Comparison of ENCODE assay signal across 8 mouse cellular contexts in genomic region chr19:24998561-24998960, GRCm38 (mm10). TPM values are rescaled to one million over a fixed set of nuclear protein-coding genes. Genes with fewer than 3 reads are reported as not detected.
DNase-seq lines count a peak whose midpoint lies in the region; ATAC-seq lines count a peak whose summit lies in the region.

No protein-coding gene starts in this region.

- H3K4me2 ChIP-seq in kidney, embryonic 15.5 days = peak overlapping the region; percentile 89
- H3K4me2 ChIP-seq in intestine, embryonic 16.5 days (ENCODE audit: low read depth, low read length) = peak overlapping the region; percentile 93; the same call in 1 of the 2 replicates
- peak overlapping the region; percentile 100 for H3K4me2 ChIP-seq in midbrain, embryonic 15.5 days

- H3K27me3 ChIP-seq in kidney, embryonic 15.5 days = peaks cover 65% of the 10 kb centered on the region
- peaks cover 12% of the 10 kb centered on the region; the same call in 1 of the 2 replicates for H3K27me3 ChIP-seq in intestine, embryonic 16.5 days (replicated peaks; ENCODE audit: control insufficient read depth, insufficient read depth, low read length)
- peaks cover 60% of the 10 kb centered on the region for H3K27me3 ChIP-seq in midbrain, embryonic 15.5 days (replicated peaks)

- peak overlapping the region; percentile 78 for H3K4me3 ChIP-seq in kidney, embryonic 15.5 days (replicated peaks)
- H3K4me3 ChIP-seq in intestine, embryonic 16.5 days (ENCODE audit: low read length) = no peak overlapping the region; the same call in 1 of the 2 replicates
- H3K4me3 ChIP-seq in midbrain, embryonic 15.5 days = peak overlapping the region; percentile 70; the same call in 1 of the 2 replicates

- peak; percentile 11 for DNase-seq in embryo, embryonic 10.5 days (ENCODE audit: low spot score)
- no peak for DNase-seq in embryo, embryonic 11 days
- no peak for DNase-seq in kidney, postnatal 14 days
- no peak for DNase-seq in frontal cortex, adult 2 months (ENCODE audit: extremely low spot score in 1 of 2, low spot score in 1 of 2)
- no peak for DNase-seq in kidney, postnatal 36 days

- H3K9me3 ChIP-seq in kidney, embryonic 15.5 days (replicated peaks) = no peaks in the 10 kb centered on the region
- no peaks in the 10 kb centered on the region for H3K9me3 ChIP-seq in intestine, embryonic 16.5 days (ENCODE audit: control insufficient read depth, low read length)
- H3K9me3 ChIP-seq in midbrain, embryonic 15.5 days = no peaks in the 10 kb centered on the region

- peaks cover 16% of the 10 kb centered on the region for H3K4me1 ChIP-seq in kidney, embryonic 15.5 days
- peaks cover 4% of the 10 kb centered on the region; the same call in 1 of the 2 replicates for H3K4me1 ChIP-seq in intestine, embryonic 16.5 days (ENCODE audit: control insufficient read depth, insufficient read depth, low read length)
- peaks cover 13% of the 10 kb centered on the region for H3K4me1 ChIP-seq in midbrain, embryonic 15.5 days

- no peak overlapping the region for H3K27ac ChIP-seq in kidney, embryonic 15.5 days
- H3K27ac ChIP-seq in intestine, embryonic 16.5 days (ENCODE audit: low read length) = no peak overlapping the region
- H3K27ac ChIP-seq in midbrain, embryonic 15.5 days = no peak overlapping the region

- H3K9ac ChIP-seq in kidney, embryonic 15.5 days = no peak overlapping the region
- no peak overlapping the region for H3K9ac ChIP-seq in intestine, embryonic 16.5 days (ENCODE audit: low read depth, low read length)
- H3K9ac ChIP-seq in midbrain, embryonic 15.5 days = no peak overlapping the region

- WGBS in kidney, embryonic 15.5 days = 77% methylated on average over 5 of the region's 5 CpGs
- WGBS in intestine, embryonic 16.5 days = 75% methylated on average over 5 of the region's 5 CpGs
- WGBS in midbrain, embryonic 15.5 days = 74% methylated on average over 5 of the region's 5 CpGs

- H3K36me3 ChIP-seq in kidney, embryonic 15.5 days = no peaks in the 10 kb centered on the region
- H3K36me3 ChIP-seq in intestine, embryonic 16.5 days (ENCODE audit: control insufficient read depth, insufficient read depth, low read length) = no peaks in the 10 kb centered on the region
- no peaks in the 10 kb centered on the region for H3K36me3 ChIP-seq in midbrain, embryonic 15.5 days (replicated peaks)

- ATAC-seq in kidney, embryonic 15.5 days (replicated peaks; ENCODE audit: low FRiP score) = no peak
- no peak for ATAC-seq in intestine, embryonic 16.5 days
- ATAC-seq in midbrain, embryonic 15.5 days (replicated peaks) = no peak

RNA-seq across cellular contexts. Expression of gene Dock8, which starts 0.8 kb away (rescaled TPM):
- polyA plus RNA-seq in kidney, embryonic 15.5 days (2015; fragmentation: Nextera tagmentation; extraction: Ambion mirVana) = 3.7 and 4.2 TPM in 2 replicates
- 5.0 and 5.4 TPM in 2 replicates for polyA plus RNA-seq in intestine, embryonic 16.5 days (2015; fragmentation: Nextera tagmentation; extraction: Ambion mirVana)
- polyA plus RNA-seq in midbrain, embryonic 15.5 days (2015; fragmentation: Nextera tagmentation; extraction: Ambion mirVana) = 0.59 and 0.70 TPM in 2 replicates
- 1.4 and 2.1 TPM in 2 replicates for polyA plus RNA-seq in frontal cortex, adult 2 months (2012; rRNA removed)

RNA-seq across cellular contexts. Expression of gene Cbwd1, which starts 37.2 kb away (rescaled TPM):
- 21.8 and 24.5 TPM in 2 replicates for polyA plus RNA-seq in kidney, embryonic 15.5 days (2015; fragmentation: Nextera tagmentation; extraction: Ambion mirVana)
- 15.6 and 16.4 TPM in 2 replicates for polyA plus RNA-seq in intestine, embryonic 16.5 days (2015; fragmentation: Nextera tagmentation; extraction: Ambion mirVana)
- 11.9 and 13.1 TPM in 2 replicates for polyA plus RNA-seq in midbrain, embryonic 15.5 days (2015; fragmentation: Nextera tagmentation; extraction: Ambion mirVana)
- polyA plus RNA-seq in frontal cortex, adult 2 months (2012; rRNA removed) = 11.3 and 15.9 TPM in 2 replicates
